Mouse (Mus musculus) MEL (cell line): ENCODE measurements around the gene Pik3ip1. TPM values are rescaled to one million over a fixed set of nuclear protein-coding genes. Genes with fewer than 3 reads are reported as not detected.

Source experiments
- DNase-seq: peaks from one replicate; pipeline ENCODE4 v3.0.0; 2011; ENCODE audit warnings: low read depth, low spot score
- H3K27ac ChIP-seq: 2 replicates; pipeline ENCODE4 v1.5.1; 2012; ENCODE audit warnings: low read depth, mild to moderate bottlenecking, control low read depth, low read length, moderate library complexity; ENCODE audit not compliant: control insufficient read depth
- H3K27me3 ChIP-seq, 2 experiments: fragments of 150-350 bp in 1 of 2; sonication (generic) in 1 of 2; 2 replicates each; pipeline ENCODE4 v1.6.1; 2012; ENCODE audit warnings: low read length in 2 of 2, mild to moderate bottlenecking in 2 of 2, improper control_type of control experiment in 1 of 2, moderate library complexity in 1 of 2; ENCODE audit not compliant: insufficient read depth in 2 of 2, control insufficient read depth in 1 of 2
- H3K36me3 ChIP-seq, 2 experiments: 2 replicates each; pipeline ENCODE4 v1.6.1; 2012 to 2014; ENCODE audit warnings: low read length in 2 of 2, improper control_type of control experiment in 1 of 2, inconsistent platforms in 1 of 2, mild to moderate bottlenecking in 1 of 2; ENCODE audit not compliant: insufficient read depth in 2 of 2, control insufficient read depth in 1 of 2
- H3K4me1 ChIP-seq, 2 experiments: fragments of 150-350 bp in 1 of 2; sonication (generic) in 1 of 2; 2 replicates each; pipeline ENCODE4 v1.6.1; 2012; ENCODE audit warnings: low read length in 2 of 2, improper control_type of control experiment in 1 of 2, mild to moderate bottlenecking in 1 of 2; ENCODE audit not compliant: insufficient read depth in 2 of 2, control insufficient read depth in 1 of 2
- H3K4me3 ChIP-seq, 2 experiments: fragments of 150-350 bp in 1 of 2; sonication (generic) in 1 of 2; 2 replicates each; pipeline ENCODE4 v1.5.1; 2012; ENCODE audit warnings: low read depth in 2 of 2, low read length in 2 of 2, mild to moderate bottlenecking in 2 of 2, moderate library complexity in 2 of 2, control low read depth in 1 of 2, improper control_type of control experiment in 1 of 2; ENCODE audit not compliant: control insufficient read depth in 1 of 2, insufficient read depth in 1 of 2
- H3K79me2 ChIP-seq: 2 replicates; pipeline ENCODE4 v1.6.1; 2012; ENCODE audit warnings: mild to moderate bottlenecking, low read length, moderate library complexity; ENCODE audit not compliant: control insufficient read depth, poor library complexity, insufficient read depth
- H3K9ac ChIP-seq: 2 replicates; pipeline ENCODE4 v1.6.1; 2012; ENCODE audit warnings: low read depth, mild to moderate bottlenecking, control low read depth, low read length, moderate library complexity; ENCODE audit not compliant: control insufficient read depth, poor library complexity, severe bottlenecking
- H3K9me3 ChIP-seq: fragments of 150-350 bp; sonication (generic); replicated peaks from 2 replicates; pipeline ENCODE4 v1.6.1; 2012; ENCODE audit warnings: mild to moderate bottlenecking, low read length, improper control_type of control experiment, moderate library complexity; ENCODE audit not compliant: insufficient read depth
- CHD2 ChIP-seq: IDR thresholded peaks from 2 replicates; pipeline ENCODE4 v1.6.1; 2011; ENCODE audit warnings: low read length, improper control_type of control experiment
- CTCF ChIP-seq, 3 experiments: IDR thresholded peaks in 2 of 3; conservative IDR thresholded peaks in 1 of 3; 2 replicates each; pipeline ENCODE4 v1.5.1; 2011 to 2012; ENCODE audit warnings: low read length in 3 of 3, low read depth in 2 of 3, mild to moderate bottlenecking in 2 of 3, improper control_type of control experiment in 1 of 3, inconsistent platforms in 1 of 3, mixed read lengths in 1 of 3, moderate library complexity in 1 of 3; ENCODE audit not compliant: control insufficient read depth in 1 of 3, insufficient read depth in 1 of 3, poor library complexity in 1 of 3, severe bottlenecking in 1 of 3
- E2F4 ChIP-seq: IDR thresholded peaks from 2 replicates; pipeline ENCODE4 v1.6.1; 2011; ENCODE audit warnings: low read depth, low read length, improper control_type of control experiment, borderline replicate concordance
- ELF1 ChIP-seq: IDR thresholded peaks from 2 replicates; pipeline ENCODE4 v1.6.1; 2014; ENCODE audit warnings: low read depth, mild to moderate bottlenecking, inconsistent platforms, low read length, improper control_type of control experiment, moderate library complexity
- EP300 ChIP-seq, 2 experiments: IDR thresholded peaks; 2 replicates each; pipeline ENCODE4 v1.6.1; 2011; ENCODE audit warnings: improper control_type of control experiment in 2 of 2, low read length in 2 of 2, low read depth in 1 of 2, mild to moderate bottlenecking in 1 of 2
- ETS1 ChIP-seq: IDR thresholded peaks from 2 replicates; pipeline ENCODE4 v1.6.1; 2012; ENCODE audit warnings: low read depth, mild to moderate bottlenecking, inconsistent platforms, low read length, improper control_type of control experiment, moderate library complexity
- GABPA ChIP-seq: IDR thresholded peaks from 2 replicates; pipeline ENCODE4 v1.6.1; 2012; ENCODE audit warnings: low read depth, mild to moderate bottlenecking, inconsistent platforms, low read length, improper control_type of control experiment, moderate library complexity
- GATA1 ChIP-seq: IDR thresholded peaks from 2 replicates; pipeline ENCODE4 v1.6.1; 2011; ENCODE audit warnings: low read depth, low read length, improper control_type of control experiment
- HCFC1 ChIP-seq: IDR thresholded peaks from 2 replicates; pipeline ENCODE4 v1.6.1; 2012; ENCODE audit warnings: low read depth, mild to moderate bottlenecking, inconsistent platforms, low read length, improper control_type of control experiment, moderate library complexity
- KAT2A ChIP-seq: conservative IDR thresholded peaks from 2 replicates; pipeline ENCODE4 v1.6.1; 2012; ENCODE audit warnings: low read depth, low read length, improper control_type of control experiment, inconsistent platforms
- MAFK ChIP-seq: IDR thresholded peaks from 2 replicates; pipeline ENCODE4 v1.6.1; 2011; ENCODE audit warnings: low read depth, mild to moderate bottlenecking, low read length, improper control_type of control experiment, borderline replicate concordance
- MAZ ChIP-seq: IDR thresholded peaks from 2 replicates; pipeline ENCODE4 v1.6.1; 2012; ENCODE audit warnings: low read depth, mild to moderate bottlenecking, inconsistent platforms, low read length, improper control_type of control experiment
- MYB ChIP-seq: IDR thresholded peaks from 2 replicates; pipeline ENCODE4 v1.6.1; 2011; ENCODE audit warnings: mild to moderate bottlenecking, low read depth, low read length, improper control_type of control experiment
- NRF1 ChIP-seq: IDR thresholded peaks from 2 replicates; pipeline ENCODE4 v1.6.1; 2014; ENCODE audit warnings: low read depth, mild to moderate bottlenecking, inconsistent platforms, low read length, improper control_type of control experiment, moderate library complexity; ENCODE audit not compliant: poor library complexity, insufficient read depth, severe bottlenecking
- POLR2AphosphoS2 ChIP-seq: IDR thresholded peaks from 2 replicates; pipeline ENCODE4 v1.6.1; 2011; ENCODE audit warnings: low read length, improper control_type of control experiment
- RAD21 ChIP-seq: IDR thresholded peaks from 2 replicates; pipeline ENCODE4 v1.6.1; 2011; ENCODE audit warnings: mild to moderate bottlenecking, low read depth, low read length, improper control_type of control experiment
- RCOR1 ChIP-seq: IDR thresholded peaks from 2 replicates; pipeline ENCODE4 v1.6.1; 2012; ENCODE audit warnings: low read depth, mild to moderate bottlenecking, inconsistent platforms, low read length, improper control_type of control experiment
- SIN3A ChIP-seq: IDR thresholded peaks from 2 replicates; pipeline ENCODE4 v1.6.1; 2012; ENCODE audit warnings: low read length, improper control_type of control experiment, inconsistent platforms
- SMC3 ChIP-seq: IDR thresholded peaks from 2 replicates; pipeline ENCODE4 v1.6.1; 2011; ENCODE audit warnings: low read depth, low read length, improper control_type of control experiment
- TBP ChIP-seq: IDR thresholded peaks from 2 replicates; pipeline ENCODE4 v1.8.0; 2011; ENCODE audit warnings: low read depth, low read length, improper control_type of control experiment
- TCF12 ChIP-seq: IDR thresholded peaks from 2 replicates; pipeline ENCODE4 v1.6.1; 2014; ENCODE audit warnings: low read depth, mild to moderate bottlenecking, inconsistent platforms, low read length, improper control_type of control experiment, moderate library complexity
- ZMIZ1 ChIP-seq: IDR thresholded peaks from 2 replicates; pipeline ENCODE4 v1.6.1; 2012; ENCODE audit warnings: low read depth, mild to moderate bottlenecking, inconsistent platforms, low read length, improper control_type of control experiment, moderate library complexity
- ZNF384 ChIP-seq: IDR thresholded peaks from 2 replicates; pipeline ENCODE4 v1.6.1; 2012; ENCODE audit warnings: low read depth, mild to moderate bottlenecking, inconsistent platforms, low read length, improper control_type of control experiment
- polyA plus RNA-seq, 2 experiments: library from polyadenylated mRNA; stranded (reverse) in 1 of 2; unstranded in 1 of 2; fragments of >175 nt in 1 of 2; fragments of >200 nt in 1 of 2; gene quantifications; 2 replicates each; pipeline versions ENCODE4 v1.2.1 to v1.2.4; 2012; ENCODE audit warnings: low replicate concordance in 2 of 2, low read depth in 1 of 2; ENCODE audit not compliant: insufficient read length in 2 of 2, insufficient read depth in 1 of 2, missing spikeins in 1 of 2
- total RNA-seq: library from RNA; depleted of rRNA; stranded (reverse); fragments of 300-350 nt; gene quantifications from 2 replicates; pipeline ENCODE4 v1.2.3, GENCODE M21; 2012

Pik3ip1 gene
- total and polyA plus RNA-seq, 3 experiments, result 1.7 to 2.7 TPM; not detected in 1

DNA sequence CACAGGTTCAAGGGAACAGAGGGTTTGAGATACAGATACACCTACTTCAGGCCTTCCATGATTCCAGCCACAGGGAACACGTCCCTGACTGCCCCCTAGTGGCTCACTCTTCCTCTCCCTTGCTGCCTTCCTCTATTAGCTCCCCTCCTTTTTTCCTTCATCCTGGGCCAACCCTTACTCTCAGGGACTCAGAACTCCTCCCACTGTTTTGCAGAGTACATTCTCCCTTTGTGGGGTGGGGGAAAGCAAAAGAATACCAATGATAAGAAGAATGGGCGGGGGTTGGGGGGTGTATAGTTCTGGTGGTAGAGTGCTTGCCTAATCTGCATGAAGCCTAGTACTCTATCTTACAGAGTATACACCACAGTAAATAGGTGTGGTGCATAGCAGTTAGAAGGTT is 16.1 kb upstream of the Pik3ip1 start:
- Histone ChIP-seq H3K9me3 (no peaks in the 10 kb centered on the region), H3K4me1 (peaks cover 35 to 47% of the 10 kb centered on the region in 2 experiments), H3K4me3 (no peak overlapping the region), H3K27me3 (no peaks in the 10 kb centered on the region), H3K27ac (peak overlapping the region; percentile 78), H3K36me3 (peaks cover 2 to 47% of the 10 kb centered on the region in 2 experiments; a peak in 3 of 4 replicates), H3K9ac (no peak overlapping the region), H3K79me2 (no peaks in the 10 kb centered on the region)
- no peak for TF ChIP-seq POLR2AphosphoS2
- peak; percentile 71 to 86 (median 83) for TF ChIP-seq CTCF (IDR thresholded peaks at IDR 0.05 in 2 of 3, conservative IDR thresholded peaks at IDR 0.05 in 1 of 3; ENCODE audit: control insufficient read depth in 1 of 3, insufficient read depth in 1 of 3, low read depth in 2 of 3, low read length in 3 of 3, poor library complexity in 1 of 3, severe bottlenecking in 1 of 3)
- TF ChIP-seq RCOR1, result no peak; the same call in 1 of the 2 replicates
- no peak for TF ChIP-seq TBP
- TF ChIP-seq RAD21, result peak; percentile 33
- TF ChIP-seq EP300 (IDR thresholded peaks at IDR 0.05; ENCODE audit: low read depth in 1 of 2, low read length in 2 of 2), result peak in 1 of 2 experiments; percentile 57; a peak in 1 of 4 replicates
- no peak for TF ChIP-seq E2F4
- TF ChIP-seq ELF1, result 0 out of 2 replicates have a peak, but pooled peaks have one; percentile 26
- 0 out of 2 replicates have a peak, but pooled peaks have one; percentile 28 for TF ChIP-seq HCFC1
- no peak; the same call in 1 of the 2 replicates for TF ChIP-seq ETS1
- no peak; the same call in 1 of the 2 replicates for TF ChIP-seq ZNF384
- TF ChIP-seq KAT2A, result no peak
- no peak for TF ChIP-seq MYB
- no peak for TF ChIP-seq CHD2
- TF ChIP-seq SIN3A, result peak; percentile 25; the same call in 1 of the 2 replicates
- TF ChIP-seq ZMIZ1, result no peak
- TF ChIP-seq SMC3, result peak; percentile 45; the same call in 1 of the 2 replicates
- 0 out of 2 replicates have a peak, but pooled peaks have one; percentile 14 for TF ChIP-seq TCF12
- TF ChIP-seq MAZ, result peak; percentile 72; the same call in 1 of the 2 replicates
- DNase-seq, result peak; percentile 91

DNA sequence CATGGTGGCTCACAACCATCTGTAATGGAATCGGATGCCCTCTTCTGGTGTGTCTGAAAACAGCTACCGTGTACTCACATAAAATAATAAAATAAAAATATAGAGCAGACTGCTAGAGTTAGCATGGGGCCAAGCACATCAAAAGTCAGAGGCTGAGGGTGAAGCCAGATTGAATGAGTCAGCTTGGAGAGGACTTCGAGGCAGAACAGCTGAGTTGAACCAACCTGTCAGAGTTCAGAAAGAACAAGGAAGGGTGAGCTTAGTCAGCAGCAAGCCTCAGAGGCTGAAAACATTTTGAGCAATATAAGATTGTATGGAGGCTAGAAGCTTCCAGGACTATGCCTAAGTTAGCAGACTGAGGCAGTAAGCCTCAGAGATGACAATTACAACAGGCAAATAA is 11.9 kb upstream of the Pik3ip1 start:
- no peak for DNase-seq
- Histone ChIP-seq H3K79me2 (no peaks in the 10 kb centered on the region), H3K4me1 (peaks cover 7 to 9% of the 10 kb centered on the region in 2 experiments), H3K27ac (no peak overlapping the region), H3K36me3 (peaks cover 2 to 10% of the 10 kb centered on the region in 2 experiments; a peak in 3 of 4 replicates), H3K9me3 (no peaks in the 10 kb centered on the region), H3K27me3 (no peaks in the 10 kb centered on the region), H3K9ac (no peak overlapping the region), H3K4me3 (no peak overlapping the region)
- no peak for TF ChIP-seq NRF1
- TF ChIP-seq RCOR1, result no peak
- TF ChIP-seq ELF1, result no peak
- TF ChIP-seq CHD2, result no peak
- no peak for TF ChIP-seq KAT2A
- TF ChIP-seq GATA1, result no peak
- no peak for TF ChIP-seq MAFK
- TF ChIP-seq ETS1, result no peak
- TF ChIP-seq RAD21, result no peak
- TF ChIP-seq GABPA, result no peak
